Mouse (Mus musculus) heart, postnatal 10 days (tissue): Measurements from ENCODE around the gene Sned1. TPM values are rescaled to one million over a fixed set of nuclear protein-coding genes. Genes with fewer than 3 reads are reported as not detected.

Experiments used
- DNase-seq, 2 experiments: peaks; one replicate each; pipeline ENCODE4 v3.0.0; 2021
- intact Hi-C: fragments of 180-260 bp; cut with DNase I; formaldehyde crosslinking; loops from one replicate; pipeline ENCODE4 v1.15.1; 2025
- total RNA-seq, 2 experiments: library from RNA; stranded (reverse); gene quantifications; 2 replicates each; pipeline ENCODE4 v1.2.3; 2021

The Sned1 gene
- total RNA-seq, 2 experiments from 2014 or later = 11.4 to 17.6 TPM

GRCm38 (mm10) chr1:93227303-93227975 lies 8.2 kb upstream of the Sned1 start:
- no peak for DNase-seq
- intact Hi-C loops = no loop called here

DNA sequence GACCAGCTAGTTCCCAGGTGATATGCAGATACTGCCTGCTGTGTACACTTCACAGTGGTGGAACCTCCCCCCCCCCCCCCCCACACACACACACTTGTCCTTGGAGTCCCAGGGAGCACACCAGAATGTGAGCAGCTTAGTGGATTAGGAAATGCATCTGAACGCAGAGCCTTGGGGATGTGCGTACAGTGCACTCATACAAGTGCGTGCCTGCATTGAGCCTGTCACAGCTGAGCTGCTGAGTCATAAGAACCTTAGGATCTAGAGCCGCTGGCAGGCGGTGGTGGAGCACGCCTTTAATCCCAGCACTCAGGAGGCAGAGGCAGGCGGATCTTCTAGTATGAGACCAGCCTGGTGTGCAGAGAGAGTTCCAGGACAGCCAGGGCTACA lies 7.7 kb upstream of the Sned1 start:
- intact Hi-C loops = no loop called here
- no peak for DNase-seq

DNA sequence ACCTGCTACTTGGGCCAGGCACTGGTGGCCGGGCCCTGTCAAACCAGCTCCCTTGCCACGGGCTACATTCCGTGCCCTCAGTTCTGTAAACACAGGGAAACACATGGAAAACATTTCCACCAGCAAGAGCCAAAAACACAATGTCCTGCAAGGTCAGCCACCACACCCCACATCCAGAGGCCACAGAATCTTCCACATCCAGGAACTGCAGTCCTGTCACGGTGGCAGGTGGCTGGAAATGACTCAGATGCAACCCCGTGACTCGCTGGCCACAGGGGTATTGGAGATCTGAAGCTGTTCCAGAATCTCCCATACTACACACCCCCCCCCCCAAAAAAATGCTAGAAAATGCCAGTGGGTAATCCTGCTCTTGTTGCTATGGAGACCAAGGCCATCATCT lies 6.4 kb upstream of the Sned1 start:
- intact Hi-C loops = no loop called here
- DNase-seq = no peak

- DNase-seq = no peak
- intact Hi-C loops = no loop called here
These were observed 6.0 kb upstream of the Sned1 start for GRCm38 (mm10) chr1:93229626-93230025.

DNA sequence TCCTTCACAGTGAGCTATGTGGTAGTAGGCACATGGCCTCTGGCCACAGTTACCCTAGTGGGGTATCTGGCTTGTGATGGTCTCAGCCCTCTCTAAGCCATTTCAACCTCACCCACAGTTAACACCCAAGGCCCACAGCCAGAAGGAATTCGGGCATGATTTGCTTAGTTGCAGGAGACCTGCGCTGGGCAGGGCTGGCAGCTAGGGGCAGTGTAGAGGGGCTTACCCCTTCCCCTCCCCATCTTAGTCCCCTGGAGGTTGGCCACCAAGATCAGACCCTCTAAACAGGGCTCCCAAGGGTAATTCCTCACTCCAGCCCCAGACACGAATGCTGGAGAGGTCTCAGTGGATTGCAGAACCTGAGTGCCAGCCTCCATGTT lies 894 bp downstream of the Sned1 start:
- intact Hi-C loops = loop anchor here (2.0 kb wide), 1 partner anchor 62 kb away; no protein-coding TSS in a partner anchor
- DNase-seq = no peak

GRCm38 (mm10) chr1:93237676-93238075 lies 2.0 kb downstream of the Sned1 start:
- no peak for DNase-seq
- intact Hi-C loops = loop anchor here (2.0 kb wide), 1 partner anchor 63 kb away; no protein-coding TSS in a partner anchor

- DNase-seq = peak in 1 of 2 experiments; percentile 32
- intact Hi-C loops = no loop called here
These were observed 2.6 kb downstream of the Sned1 start for GRCm38 (mm10) chr1:93238201-93238600.

GRCm38 (mm10) chr1:93245936-93246335 lies 10.3 kb downstream of the Sned1 start:
- intact Hi-C loops = no loop called here
- peak; percentile 43 to 51 for DNase-seq

- intact Hi-C loops = no loop called here
- no peak for DNase-seq
These were observed 16.9 kb downstream of the Sned1 start for GRCm38 (mm10) chr1:93252586-93252985.

- intact Hi-C loops = no loop called here
These were observed 20.1 kb downstream of the Sned1 start for GRCm38 (mm10) chr1:93255761-93256160.

DNA sequence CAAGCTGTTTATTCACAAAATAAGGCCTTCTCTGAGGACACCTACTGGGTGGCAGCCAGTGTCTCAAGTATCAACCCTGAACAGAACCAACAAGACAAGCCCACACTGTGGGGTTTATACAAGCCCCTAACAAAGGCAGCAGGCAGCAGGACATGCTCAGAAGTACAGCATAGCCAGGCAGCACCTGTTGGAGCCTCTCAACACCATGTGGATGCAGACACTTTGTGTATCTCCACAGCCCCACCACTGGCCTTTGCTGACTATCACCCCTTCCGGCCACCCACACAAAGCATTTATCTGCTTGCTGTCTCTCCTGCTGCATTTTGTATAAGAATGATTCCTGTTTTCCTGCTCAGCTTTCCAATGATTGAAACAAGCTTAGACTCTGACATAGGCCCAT lies 21.9 kb downstream of the Sned1 start:
- DNase-seq = no peak
- intact Hi-C loops = no loop called here

More at GRCm38 (mm10) chr1:93255761-93256160, 20.1 kb downstream of the Sned1 start:
- no peak for DNase-seq

DNA sequence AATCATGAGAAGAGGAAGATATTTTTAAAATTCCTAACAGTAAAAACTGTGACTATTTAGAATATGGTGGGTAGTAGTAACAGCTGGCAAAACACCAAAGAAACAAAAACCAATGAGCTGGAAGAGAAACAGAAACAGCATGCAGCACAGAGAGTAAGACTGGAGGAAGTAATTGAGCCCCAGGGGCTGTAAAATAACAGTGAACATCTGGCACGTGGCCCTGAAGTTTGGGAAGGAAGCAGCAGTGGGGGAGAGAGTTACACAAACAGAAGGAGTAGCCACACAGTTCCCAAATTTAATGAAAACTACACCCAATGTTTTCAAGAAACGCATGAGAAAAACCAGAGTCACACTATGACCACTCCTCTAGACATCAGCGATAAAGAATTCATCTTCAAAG lies 31.6 kb downstream of the Sned1 start:
- peak; percentile 11 to 25 for DNase-seq
- intact Hi-C loops = no loop called here

DNA sequence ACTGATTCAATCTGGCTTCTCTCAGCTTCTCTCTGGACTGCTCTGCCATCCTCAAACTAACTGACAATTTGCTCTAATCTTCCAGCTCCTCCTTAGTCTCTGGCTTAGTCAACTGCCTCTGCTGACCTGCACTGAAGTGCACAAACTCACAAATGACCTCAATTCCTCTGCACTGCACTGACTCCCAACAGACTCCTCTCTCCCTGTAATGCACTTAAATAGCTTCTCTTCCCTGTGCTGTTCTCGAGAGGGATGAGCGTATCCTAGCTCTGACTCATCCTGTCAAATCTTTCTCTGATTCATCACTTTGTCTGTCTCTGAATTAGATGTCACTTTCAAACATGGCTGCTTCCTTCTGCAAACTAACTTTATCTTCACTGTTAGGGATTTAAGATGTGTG lies 32.6 kb downstream of the Sned1 start:
- intact Hi-C loops = no loop called here

DNA sequence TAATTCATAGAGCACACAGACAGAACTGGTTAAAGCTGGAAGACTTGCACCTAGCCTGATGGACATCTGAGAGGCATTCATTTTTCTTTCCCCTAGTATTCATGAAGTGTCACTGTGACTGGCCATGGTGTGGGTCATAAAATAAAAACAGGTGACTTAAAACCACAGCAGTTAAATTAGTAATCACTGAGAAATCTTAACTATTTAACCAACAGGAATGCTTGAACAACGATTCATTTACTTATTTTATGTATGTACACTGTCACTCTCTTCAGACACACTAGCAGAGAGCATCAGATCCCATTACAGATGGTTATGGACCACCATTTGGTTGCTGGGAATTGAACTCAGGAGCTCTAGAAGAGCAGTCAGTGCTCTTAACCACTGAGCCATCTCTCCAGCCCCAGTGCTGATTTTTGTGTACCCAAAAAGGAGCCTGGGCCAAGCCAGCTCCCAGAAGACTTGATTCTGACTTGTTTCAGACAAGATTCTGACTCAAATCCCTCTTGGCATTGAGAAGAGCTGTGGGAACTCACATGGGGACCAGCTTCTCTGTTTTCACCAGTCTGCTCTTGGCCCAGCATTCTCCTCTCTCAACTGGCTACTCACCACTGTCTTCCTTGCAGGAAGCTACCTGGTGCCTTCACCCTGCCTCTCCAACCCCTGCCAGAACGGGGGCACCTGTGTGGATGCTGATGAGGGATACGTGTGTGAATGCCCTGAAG lies 35.0 kb downstream of the Sned1 start:
- DNase-seq = no peak
- intact Hi-C loops = no loop called here

More for the DNA sequence above, 32.6 kb downstream of the Sned1 start:
- no peak for DNase-seq

DNA sequence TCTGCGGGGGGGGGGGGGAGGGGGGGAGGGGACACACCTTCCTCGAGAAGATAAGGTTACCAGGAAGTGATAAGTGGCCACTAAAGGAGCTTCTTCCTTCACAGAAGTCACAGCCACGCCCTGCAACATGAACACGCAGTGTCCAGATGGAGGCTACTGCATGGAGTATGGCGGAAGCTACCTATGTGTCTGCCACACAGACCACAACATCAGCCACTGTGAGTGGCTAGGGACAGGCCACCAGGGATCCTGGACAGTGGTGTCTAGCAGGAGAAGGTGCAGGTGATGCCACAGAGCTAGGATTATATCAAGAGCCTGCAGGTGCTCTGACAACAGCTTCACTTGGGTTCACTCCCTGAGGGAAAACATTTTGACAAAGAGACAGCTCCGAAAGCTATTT lies 36.1 kb downstream of the Sned1 start:
- DNase-seq = no peak
- intact Hi-C loops = no loop called here

GRCm38 (mm10) chr1:93272409-93272821 lies 36.8 kb downstream of the Sned1 start:
- intact Hi-C loops = no loop called here
- peak; percentile 28 to 57 for DNase-seq

DNA sequence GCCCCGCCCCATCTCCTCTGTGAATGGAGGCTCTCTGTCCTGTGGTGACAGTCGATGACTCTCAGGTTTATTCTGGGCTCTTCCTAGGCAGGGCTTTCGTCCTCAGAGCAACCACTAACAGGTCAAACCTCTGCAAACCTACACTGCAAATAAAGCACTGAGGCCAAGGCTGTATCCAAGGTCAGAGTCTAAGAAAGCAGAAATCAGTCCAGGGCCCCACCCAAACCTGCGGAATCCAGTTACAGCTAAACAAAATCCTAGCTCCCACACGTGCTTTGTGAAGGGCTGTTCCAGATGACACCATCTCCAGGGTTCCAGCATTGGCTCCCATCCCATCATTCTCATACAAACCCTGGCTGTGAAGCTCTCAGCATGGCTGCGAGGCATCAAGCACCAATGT lies 39.9 kb downstream of the Sned1 start:
- no peak for DNase-seq
- intact Hi-C loops = no loop called here

- intact Hi-C loops = no loop called here
- DNase-seq = no peak
These were observed 41.4 kb downstream of the Sned1 start for GRCm38 (mm10) chr1:93277041-93277440.

DNA sequence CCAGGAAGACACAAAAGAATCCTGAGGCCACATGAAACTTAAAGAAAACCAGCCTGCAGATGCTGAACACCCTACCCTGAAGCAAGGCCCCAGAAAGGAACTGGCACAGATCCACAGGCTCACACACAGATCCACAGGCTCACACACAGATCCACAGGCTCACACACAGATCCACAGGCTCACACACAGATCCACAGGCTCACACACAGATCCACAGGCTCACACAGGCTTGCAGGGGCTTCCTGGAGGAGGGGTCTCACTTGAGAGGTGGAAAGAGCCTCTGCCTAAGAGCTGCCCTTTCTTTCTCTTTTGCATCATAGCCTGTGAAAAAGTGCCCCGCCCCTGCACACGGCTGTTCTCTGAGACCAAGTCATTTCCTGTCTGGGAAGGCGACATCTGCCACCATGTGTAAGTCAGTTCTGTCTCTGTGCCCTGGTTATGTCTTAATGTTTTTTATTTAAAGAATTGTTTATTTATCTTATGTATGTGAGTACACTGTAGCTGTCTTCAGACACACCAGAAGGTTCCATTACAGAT lies 54.1 kb downstream of the Sned1 start:
- intact Hi-C loops = no loop called here
- no peak for DNase-seq

GRCm38 (mm10) chr1:93290956-93291355 lies 55.3 kb downstream of the Sned1 start:
- intact Hi-C loops = no loop called here

DNA sequence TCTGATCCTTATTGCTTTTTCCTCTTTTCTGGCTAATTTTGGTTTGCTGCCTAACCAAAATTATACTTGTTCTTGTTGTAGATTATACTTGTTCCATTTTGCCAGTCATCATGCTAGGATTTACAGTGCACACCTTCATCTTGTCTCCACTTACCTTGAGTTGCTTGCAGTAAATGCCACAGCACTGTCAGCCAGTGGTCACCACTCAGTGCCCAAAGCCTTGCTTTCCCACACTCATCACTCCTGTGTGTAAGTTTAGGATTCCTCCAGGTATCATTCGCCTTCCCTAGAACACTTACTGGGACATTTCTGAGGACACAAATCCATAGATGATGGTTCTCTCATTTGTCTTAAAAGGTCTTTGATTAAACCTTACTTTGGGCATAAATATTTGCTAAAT lies 56.0 kb downstream of the Sned1 start:
- no peak for DNase-seq
- intact Hi-C loops = no loop called here

More at GRCm38 (mm10) chr1:93290956-93291355, 55.3 kb downstream of the Sned1 start:
- DNase-seq = no peak

- no peak for DNase-seq
- intact Hi-C loops = no loop called here
These were observed 56.4 kb downstream of the Sned1 start for GRCm38 (mm10) chr1:93292006-93292405.
